Mouse (Mus musculus) intestine, postnatal 0 days (tissue): ENCODE measurements around the gene Sgtb. TPM values are rescaled to one million over a fixed set of nuclear protein-coding genes. Genes with fewer than 3 reads are reported as not detected.

Experiments used
- ATAC-seq: fragments of 200-750 bp; cut with Nextera tagmentation; 2 replicates; pipeline ENCODE4 v1.8.0; 2017; ENCODE audit warnings: mild to moderate bottlenecking, moderate TSS enrichment, moderate library complexity
- H3K27ac ChIP-seq: fragments of 300-500 bp; sonication (generic); 2 replicates; pipeline ENCODE4 v1.5.1; 2014; ENCODE audit warnings: mild to moderate bottlenecking, low read depth, low read length, moderate library complexity
- H3K27me3 ChIP-seq: fragments of 300-500 bp; sonication (generic); replicated peaks from 2 replicates; pipeline ENCODE4 v1.6.1; 2014; ENCODE audit warnings: low read length, mixed read lengths; ENCODE audit not compliant: control insufficient read depth, insufficient read depth
- H3K36me3 ChIP-seq: fragments of 300-500 bp; sonication (generic); 2 replicates; pipeline ENCODE4 v1.6.1; 2014; ENCODE audit warnings: mild to moderate bottlenecking, moderate library complexity; ENCODE audit not compliant: control insufficient read depth, insufficient read depth
- H3K4me1 ChIP-seq: fragments of 300-500 bp; sonication (generic); replicated peaks from 2 replicates; pipeline ENCODE4 v1.6.1; 2014; ENCODE audit warnings: antibody characterized with exemption, low read length, mixed read lengths; ENCODE audit not compliant: control insufficient read depth, insufficient read depth
- H3K4me2 ChIP-seq: fragments of 300-500 bp; sonication (generic); replicated peaks from 2 replicates; pipeline ENCODE4 v1.6.1; 2014; ENCODE audit warnings: low read depth, mild to moderate bottlenecking, moderate library complexity
- H3K4me3 ChIP-seq: fragments of 300-500 bp; sonication (generic); 2 replicates; pipeline ENCODE4 v1.5.1; 2014; ENCODE audit warnings: low read depth, low read length
- H3K9ac ChIP-seq: fragments of 300-500 bp; sonication (generic); 2 replicates; pipeline ENCODE4 v1.6.1; 2014; ENCODE audit warnings: mild to moderate bottlenecking, low read depth, low read length
- H3K9me3 ChIP-seq: fragments of 300-500 bp; sonication (generic); 2 replicates; pipeline ENCODE4 v1.6.1; 2016; ENCODE audit warnings: mixed run types; ENCODE audit not compliant: control insufficient read depth
- CTCF ChIP-seq: sonication (generic); IDR thresholded peaks from 2 replicates; pipeline ENCODE4 v1.5.1; 2016; ENCODE audit warnings: low read depth, mild to moderate bottlenecking, control low read depth, antibody characterized with exemption, moderate library complexity
- WGBS: fragments of 180-500 bp; shearing (Covaris S2); extraction: QIAGEN DNeasy Blood & Tissue Kit; methylation state at CpG from one replicate; pipeline ENCODE4 v1.1.7; 2014; 5-methylcytosine and 5-hydroxymethylcytosine counted together
- polyA plus RNA-seq: library from polyadenylated mRNA; unstranded; fragments of >200 nt; fragmentation: Nextera tagmentation; extraction: Ambion mirVana; gene quantifications from 2 replicates; pipeline ENCODE4 v1.2.1, GENCODE M21; 2015

Gene Sgtb
- polyA plus RNA-seq, 1 experiment from 2014 or later: 1.5 TPM

DNA sequence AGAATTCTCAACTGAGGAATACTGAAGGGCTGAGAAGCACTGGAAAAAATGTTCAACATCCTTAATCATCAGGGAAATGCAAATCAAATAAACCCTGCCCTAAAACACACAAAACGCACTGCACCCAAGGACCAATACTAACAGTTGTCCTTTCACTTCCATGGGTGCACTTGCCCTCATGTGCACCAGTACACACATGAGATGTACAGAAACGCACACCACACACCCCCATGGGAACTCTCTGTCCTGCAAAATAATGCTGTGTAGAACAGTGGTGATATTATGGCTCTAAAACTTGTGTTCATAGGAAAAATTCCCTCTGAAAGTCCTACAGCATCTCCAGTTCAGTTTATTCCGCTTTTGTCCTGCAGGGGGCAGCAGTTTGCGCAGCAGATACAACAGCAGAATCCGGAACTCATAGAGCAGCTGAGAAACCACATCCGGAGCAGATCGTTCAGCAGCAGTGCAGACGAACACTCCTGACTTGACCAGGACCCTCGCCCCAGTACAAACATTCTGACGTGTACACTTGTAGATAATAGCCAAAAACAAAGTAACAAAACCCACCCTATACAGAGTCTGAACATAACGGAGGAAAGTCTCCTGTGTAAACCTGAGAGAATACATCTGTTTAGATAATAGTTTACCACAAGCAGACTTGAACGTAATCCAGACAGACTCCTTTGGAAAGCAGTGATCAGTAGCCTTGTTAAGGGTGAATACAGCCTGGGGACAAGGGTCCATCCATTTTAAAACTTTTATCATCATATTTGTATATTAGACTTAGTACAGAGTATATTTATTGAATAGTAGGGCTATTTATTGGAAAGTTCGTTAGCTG lies 30.0 kb downstream of the Sgtb start:
- ATAC-seq: peak; percentile 22; the same call in 1 of the 2 replicates
- 33% methylated on average over 13 of the region's 13 CpGs for WGBS
- Histone ChIP-seq H3K4me3 (no peak overlapping the region), H3K27me3 (no peaks in the 10 kb centered on the region), H3K4me2 (peak overlapping the region; percentile 45; the same call in 1 of the 2 replicates), H3K27ac (no peak overlapping the region), H3K9ac (no peak overlapping the region), H3K36me3 (peaks cover 20% of the 10 kb centered on the region; the same call in 1 of the 2 replicates), H3K4me1 (no peaks in the 10 kb centered on the region), H3K9me3 (no peaks in the 10 kb centered on the region)
- peak; percentile 95 for TF ChIP-seq CTCF

DNA sequence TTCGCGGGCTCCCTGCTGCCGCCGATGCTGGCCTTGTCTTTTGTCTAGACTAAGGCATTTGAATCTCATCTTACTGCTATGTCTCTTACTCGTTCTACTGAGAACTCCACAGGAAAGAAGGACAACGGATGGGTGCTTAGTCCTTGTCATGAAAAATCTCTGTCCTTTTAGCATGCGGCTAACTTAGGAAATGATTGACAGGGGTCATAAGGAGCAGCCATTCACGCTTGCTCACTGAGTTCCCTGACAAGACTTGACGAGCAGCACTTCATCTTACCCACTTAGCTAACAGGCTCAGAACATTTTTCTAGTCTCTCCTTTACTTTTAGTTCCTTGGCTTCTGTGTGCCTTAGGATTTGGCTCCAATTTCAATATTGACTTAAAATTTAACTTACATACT lies 35.3 kb downstream of the Sgtb start:
- H3K9ac ChIP-seq: no peak overlapping the region
- H3K4me1 ChIP-seq: no peaks in the 10 kb centered on the region
- no peak overlapping the region for H3K4me3 ChIP-seq
- H3K9me3 ChIP-seq: no peaks in the 10 kb centered on the region
- no peak overlapping the region for H3K4me2 ChIP-seq
- no peaks in the 10 kb centered on the region for H3K27me3 ChIP-seq
- peaks cover 62% of the 10 kb centered on the region for H3K36me3 ChIP-seq
- TF ChIP-seq CTCF: no peak
- no peak for ATAC-seq
- H3K27ac ChIP-seq: no peak overlapping the region
- 82% methylated on average over 9 of the region's 9 CpGs for WGBS

DNA sequence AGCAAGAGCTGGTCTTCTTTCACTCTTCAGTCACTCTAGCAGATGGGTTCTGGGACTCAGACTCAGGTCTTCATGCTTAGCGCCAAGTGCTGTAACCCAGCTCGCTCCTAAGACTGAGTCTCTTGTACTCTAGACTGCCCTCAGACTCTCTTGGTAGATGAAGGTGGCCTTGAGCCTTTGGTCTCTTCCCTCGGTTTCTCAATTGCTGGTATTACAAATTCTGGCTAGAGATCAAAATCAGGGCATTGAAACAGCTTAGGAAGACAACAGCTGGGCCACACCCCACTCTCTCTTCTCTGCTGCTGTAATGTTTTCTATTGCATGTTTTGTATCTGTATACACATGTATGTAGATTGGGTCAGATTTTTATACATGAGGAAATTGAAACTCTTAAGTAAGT lies 36.1 kb downstream of the Sgtb start:
- H3K36me3 ChIP-seq: peaks cover 61% of the 10 kb centered on the region
- H3K27me3 ChIP-seq: no peaks in the 10 kb centered on the region
- 85% methylated on average over 3 of the region's 3 CpGs for WGBS
- ATAC-seq: no peak
- H3K4me3 ChIP-seq: no peak overlapping the region
- no peaks in the 10 kb centered on the region for H3K4me1 ChIP-seq
- no peak overlapping the region for H3K4me2 ChIP-seq
- no peak overlapping the region for H3K27ac ChIP-seq
- no peak overlapping the region for H3K9ac ChIP-seq
- TF ChIP-seq CTCF: no peak
- H3K9me3 ChIP-seq: no peaks in the 10 kb centered on the region

DNA sequence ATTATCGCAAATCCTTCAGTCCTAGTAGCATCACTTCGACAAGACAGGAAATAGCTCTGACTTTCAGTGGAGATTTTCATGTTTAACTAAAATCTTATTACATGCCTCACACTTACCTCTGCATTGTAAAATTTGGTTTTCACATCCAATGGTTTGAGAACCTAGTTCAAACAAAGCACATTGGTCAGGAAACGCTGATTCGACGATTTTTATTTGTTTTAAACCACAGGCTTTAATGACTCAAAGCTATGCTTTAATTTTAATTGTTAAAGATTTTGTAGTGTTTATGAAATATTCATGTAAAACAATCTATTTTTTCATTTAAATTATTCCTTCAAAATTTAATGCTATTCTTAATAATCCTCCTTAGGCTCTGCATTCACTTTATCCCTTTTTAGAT lies 44.6 kb downstream of the Sgtb start:
- Histone ChIP-seq H3K4me3 (no peak overlapping the region), H3K9me3 (no peaks in the 10 kb centered on the region), H3K27me3 (no peaks in the 10 kb centered on the region), H3K9ac (no peak overlapping the region), H3K27ac (no peak overlapping the region), H3K4me2 (no peak overlapping the region), H3K4me1 (no peaks in the 10 kb centered on the region), H3K36me3 (peaks cover 25% of the 10 kb centered on the region)
- ATAC-seq: no peak
- 95% methylated on average over 5 of the region's 5 CpGs for WGBS
- no peak for TF ChIP-seq CTCF

DNA sequence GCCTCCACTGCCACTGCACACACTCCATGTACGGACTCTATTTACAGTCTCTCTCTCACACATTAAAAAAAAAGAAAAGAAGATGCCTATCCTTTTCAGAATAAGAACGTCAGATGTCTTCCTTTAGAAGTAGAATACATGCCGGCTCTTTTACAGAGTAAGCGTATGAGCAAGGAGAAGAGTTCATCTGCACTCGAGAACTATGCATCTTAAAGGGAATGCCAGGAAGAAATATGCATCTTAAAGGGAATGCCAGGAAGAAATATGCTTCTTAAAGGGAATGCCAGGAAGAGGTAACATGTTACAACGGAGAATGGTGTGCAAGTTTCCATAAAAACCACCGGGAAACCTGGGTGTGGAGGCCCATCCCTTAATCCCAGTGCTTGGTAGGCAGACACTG lies 45.6 kb downstream of the Sgtb start:
- Histone ChIP-seq H3K4me3 (no peak overlapping the region), H3K27ac (no peak overlapping the region), H3K36me3 (peaks cover 28% of the 10 kb centered on the region), H3K9ac (no peak overlapping the region), H3K27me3 (no peaks in the 10 kb centered on the region), H3K9me3 (no peaks in the 10 kb centered on the region), H3K4me2 (no peak overlapping the region), H3K4me1 (no peaks in the 10 kb centered on the region)
- TF ChIP-seq CTCF: no peak
- no peak for ATAC-seq
- 87% methylated on average over 7 of the region's 7 CpGs for WGBS

DNA sequence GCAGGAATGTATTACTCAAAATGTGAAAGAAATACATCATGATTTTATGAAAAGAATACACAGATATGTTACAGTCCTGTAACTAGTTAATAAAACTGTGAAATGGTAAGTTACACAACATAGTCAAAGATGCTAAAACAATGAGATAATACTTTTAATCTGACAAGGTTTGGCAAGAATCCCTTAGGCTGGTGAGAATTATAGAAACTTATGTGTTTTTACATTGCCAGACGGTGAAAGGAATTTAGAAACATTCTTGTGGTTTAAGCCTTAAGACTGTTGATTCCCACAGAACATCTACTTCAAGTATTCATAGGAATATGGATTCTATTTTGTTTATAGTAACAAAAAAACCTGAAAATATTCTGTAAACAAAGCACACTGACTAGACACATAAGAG lies 46.1 kb downstream of the Sgtb start:
- Histone ChIP-seq H3K27ac (no peak overlapping the region), H3K4me3 (no peak overlapping the region), H3K4me2 (no peak overlapping the region), H3K4me1 (no peaks in the 10 kb centered on the region), H3K9ac (no peak overlapping the region), H3K27me3 (no peaks in the 10 kb centered on the region), H3K36me3 (peaks cover 28% of the 10 kb centered on the region), H3K9me3 (no peaks in the 10 kb centered on the region)
- ATAC-seq: no peak
- TF ChIP-seq CTCF: no peak
- WGBS: 65% methylated on average over 1 of the region's 1 CpGs
